Mouse (Mus musculus): ENCODE results near the gene Gm21969.

DNA sequence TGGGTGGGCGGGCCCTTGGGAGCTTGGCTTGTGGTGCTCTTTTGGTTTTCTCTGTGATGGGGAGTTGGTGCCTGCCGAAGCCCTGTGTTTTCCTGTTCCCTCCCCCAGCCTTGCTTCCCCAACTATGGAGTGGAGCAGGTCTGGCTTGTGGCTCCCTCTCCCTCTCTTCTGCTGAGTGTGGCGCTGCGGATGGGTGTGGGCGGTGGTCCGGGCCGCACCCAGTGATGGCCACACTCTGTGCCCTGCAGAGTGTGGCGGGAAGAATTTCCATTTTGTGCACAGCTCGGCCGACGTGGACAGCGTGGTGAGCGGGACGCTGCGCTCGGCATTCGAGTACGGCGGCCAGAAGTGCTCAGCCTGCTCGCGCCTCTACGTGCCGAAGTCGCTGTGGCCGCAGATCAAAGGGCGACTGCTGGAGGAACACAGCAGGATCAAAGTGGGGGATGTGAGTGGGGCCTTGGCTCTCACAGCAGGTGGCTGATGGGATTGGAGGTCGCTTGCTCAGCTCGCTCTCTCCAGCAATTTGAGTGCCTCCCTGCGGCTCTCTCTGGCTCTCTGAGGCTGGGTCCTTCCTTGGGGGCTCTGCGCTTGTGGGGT lies 38.9 kb downstream of the Gm21969 start:
- TF ChIP-seq CTCF (IDR thresholded peaks at IDR 0.05; ENCODE audit: low read depth, low read length) (no peak), GATA1 (IDR thresholded peaks at IDR 0.05; ENCODE audit: borderline replicate concordance, low read length) (no peak), TAL1 (conservative IDR thresholded peaks at IDR 0.05; ENCODE audit: low read depth, low read length) (no peak), POLR2AphosphoS5 (IDR thresholded peaks at IDR 0.05; ENCODE audit: insufficient replicate concordance, low read depth, low read length) (no peak), GATA2 (IDR thresholded peaks at IDR 0.05; ENCODE audit: borderline replicate concordance, low read depth, low read length) (no peak)

Measured in G1E (cell line).